Mouse (Mus musculus): ENCODE data around the gene Ppp1r12c. TPM values are rescaled to one million over a fixed set of nuclear protein-coding genes. Genes with fewer than 3 reads are reported as not detected.

Gene Ppp1r12c
- polyA plus RNA-seq, 2 experiments = 15.6 to 22.2 TPM

DNA sequence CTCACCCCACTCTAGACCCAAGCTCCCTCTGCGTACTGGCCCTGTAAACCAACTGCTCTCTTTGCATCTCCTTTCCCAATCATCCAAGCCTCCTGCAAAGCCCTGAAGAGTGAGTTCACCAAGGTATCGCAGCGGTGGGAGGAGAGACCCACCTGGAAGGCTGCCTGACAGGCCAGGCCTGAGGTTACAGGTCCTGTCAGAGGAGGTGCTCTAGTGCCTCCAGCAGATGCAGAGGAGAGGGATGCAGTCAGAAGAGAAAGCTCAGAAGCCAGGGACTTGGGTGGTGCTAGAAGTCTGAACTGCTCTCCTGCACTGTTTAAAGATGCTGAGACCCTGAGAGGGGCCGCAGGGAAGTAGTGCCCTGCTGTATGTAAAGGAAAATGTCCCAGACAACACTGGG, 2.4 kb downstream of the Ppp1r12c start:
- ATAC-seq (ENCODE audit: insufficient read depth) (no peak), DNase-seq (ENCODE audit: low read depth in 3 of 3, low spot score in 3 of 3) (no peak)
- Histone ChIP-seq H3K36me3 (replicated peaks; ENCODE audit: control insufficient read depth, insufficient read depth, low read depth) (peaks cover 8% of the 10 kb centered on the region), H3K9ac (replicated peaks) (no peak overlapping the region), H3K9me3 (ENCODE audit: control insufficient read depth, low read length) (no peaks in the 10 kb centered on the region), H3K4me2 (ENCODE audit: low read depth) (peak overlapping the region; percentile 88), H3K27ac (no peak overlapping the region), H3K4me3 (ENCODE audit: insufficient read depth in 1 of 2, low read depth in 2 of 2, low read length in 2 of 2) (peak overlapping the region in 1 of 2 experiments; percentile 12; a peak in 1 of 4 replicates), H3K4me1 (replicated peaks; ENCODE audit: control insufficient read depth in 2 of 2, insufficient read depth in 2 of 2, low read length in 1 of 2) (peaks cover 19 to 31% of the 10 kb centered on the region in 2 experiments), H3K27me3 (ENCODE audit: control insufficient read depth, insufficient read depth, low read length) (no peaks in the 10 kb centered on the region)
- TF ChIP-seq CTCF (IDR thresholded peaks at IDR 0.05; ENCODE audit: low read depth) = no peak
- TF ChIP-seq EP300 (IDR thresholded peaks at IDR 0.05; ENCODE audit: low read depth) = no peak
- WGBS (ENCODE audit: insufficient replicate concordance) = 76% methylated on average over 4 of the region's 4 CpGs

DNA sequence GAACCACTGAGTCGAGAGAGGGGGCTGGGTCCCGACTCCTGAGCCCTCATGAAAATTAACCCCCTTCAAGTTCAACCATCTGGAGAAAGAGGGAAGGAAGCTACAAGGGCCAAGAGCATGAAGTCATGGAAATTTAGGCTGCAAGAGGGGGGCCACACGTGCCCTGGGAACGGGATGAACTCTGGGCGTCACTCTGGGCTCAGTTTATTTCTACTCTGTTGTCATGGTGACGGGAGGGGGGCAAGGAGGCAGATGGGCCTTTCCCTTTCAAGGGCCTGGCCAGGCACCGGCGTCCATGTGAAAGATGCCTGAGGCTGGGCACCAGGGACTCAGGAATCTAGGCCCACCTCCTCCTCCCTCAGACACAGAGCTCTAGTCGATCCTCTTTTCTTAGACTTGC, 3.2 kb downstream of the Ppp1r12c start:
- Histone ChIP-seq H3K27ac (no peak overlapping the region), H3K9me3 (ENCODE audit: control insufficient read depth, low read length) (no peaks in the 10 kb centered on the region), H3K4me1 (replicated peaks; ENCODE audit: control insufficient read depth in 2 of 2, insufficient read depth in 2 of 2, low read length in 1 of 2) (peaks cover 22 to 32% of the 10 kb centered on the region in 2 experiments), H3K36me3 (replicated peaks; ENCODE audit: control insufficient read depth, insufficient read depth, low read depth) (peaks cover 8% of the 10 kb centered on the region), H3K9ac (replicated peaks) (no peak overlapping the region), H3K4me2 (ENCODE audit: low read depth) (no peak overlapping the region; the same call in 1 of the 2 replicates), H3K4me3 (ENCODE audit: insufficient read depth in 1 of 2, low read depth in 2 of 2, low read length in 2 of 2) (no peak overlapping the region), H3K27me3 (ENCODE audit: control insufficient read depth, insufficient read depth, low read length) (no peaks in the 10 kb centered on the region)
- 53% methylated on average over 9 of the region's 9 CpGs for WGBS (ENCODE audit: insufficient replicate concordance)
- DNase-seq (ENCODE audit: low read depth in 3 of 3, low spot score in 3 of 3) (no peak), ATAC-seq (ENCODE audit: insufficient read depth) (no peak)
- TF ChIP-seq EP300 (IDR thresholded peaks at IDR 0.05; ENCODE audit: low read depth) (no peak), CTCF (IDR thresholded peaks at IDR 0.05; ENCODE audit: low read depth) (no peak)

DNA sequence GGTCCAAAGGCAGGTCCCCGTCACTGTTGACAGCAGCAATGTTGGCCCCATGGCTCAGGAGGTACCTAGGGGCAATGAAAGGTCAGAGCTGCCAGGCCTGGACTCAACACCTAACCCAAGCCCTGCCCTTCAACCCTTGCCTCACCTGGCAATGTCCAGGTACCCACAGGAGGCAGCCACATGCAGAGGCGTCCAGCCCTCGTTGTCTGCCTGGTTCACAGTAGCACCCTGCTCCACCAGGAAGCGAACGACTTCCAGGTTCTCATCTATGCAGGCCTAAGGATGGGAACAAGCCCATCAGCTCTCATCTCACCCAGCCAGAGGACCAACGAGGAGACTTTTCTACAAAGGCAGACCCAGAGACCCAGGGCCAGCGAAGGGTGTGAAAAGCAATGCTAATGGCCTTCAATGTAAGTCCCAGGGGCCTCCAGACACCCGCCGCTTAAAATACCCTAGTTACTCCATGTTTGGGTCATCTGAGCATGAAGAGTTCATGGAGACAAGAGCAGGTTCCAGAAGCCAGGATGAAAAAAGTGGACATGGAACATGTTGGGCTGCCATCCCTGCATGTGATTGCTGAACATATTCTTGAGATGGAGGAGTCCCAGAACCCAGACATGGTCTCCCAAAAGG, 4.1 kb downstream of the Ppp1r12c start:
- no peak for TF ChIP-seq EP300 (IDR thresholded peaks at IDR 0.05; ENCODE audit: low read depth)
- no peak for TF ChIP-seq CTCF (IDR thresholded peaks at IDR 0.05; ENCODE audit: low read depth)
- 83% methylated on average over 9 of the region's 9 CpGs for WGBS (ENCODE audit: insufficient replicate concordance)
- H3K4me2 ChIP-seq (ENCODE audit: low read depth) = no peak overlapping the region

DNA sequence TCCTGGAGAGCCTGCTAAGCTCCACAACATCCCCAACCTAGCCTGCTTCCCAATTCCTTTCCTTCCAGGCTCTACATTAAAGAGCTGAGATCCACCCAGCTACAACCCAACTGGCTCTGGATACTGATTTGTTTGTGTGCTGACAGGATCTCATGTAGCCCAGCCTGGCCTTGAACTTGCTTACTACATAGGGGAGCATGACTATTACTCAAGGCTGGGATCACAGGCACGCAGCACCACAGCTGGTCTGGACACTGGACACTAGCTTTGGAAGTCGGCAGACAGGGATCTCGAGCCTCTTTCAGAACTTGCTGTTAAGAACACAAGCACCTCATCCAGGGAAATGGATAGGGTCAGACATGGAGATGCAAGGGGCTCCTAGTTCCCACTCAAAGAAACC, 5.0 kb downstream of the Ppp1r12c start:
- Histone ChIP-seq H3K9me3 (ENCODE audit: control insufficient read depth, low read length) (no peaks in the 10 kb centered on the region), H3K4me3 (ENCODE audit: insufficient read depth in 1 of 2, low read depth in 2 of 2, low read length in 2 of 2) (no peak overlapping the region), H3K9ac (replicated peaks) (no peak overlapping the region), H3K4me2 (ENCODE audit: low read depth) (no peak overlapping the region), H3K36me3 (replicated peaks; ENCODE audit: control insufficient read depth, insufficient read depth, low read depth) (peaks cover 13% of the 10 kb centered on the region), H3K27me3 (ENCODE audit: control insufficient read depth, insufficient read depth, low read length) (no peaks in the 10 kb centered on the region), H3K27ac (no peak overlapping the region), H3K4me1 (replicated peaks; ENCODE audit: control insufficient read depth in 2 of 2, insufficient read depth in 2 of 2, low read length in 1 of 2) (peaks cover 17 to 39% of the 10 kb centered on the region in 2 experiments)
- 63% methylated on average over 3 of the region's 3 CpGs for WGBS (ENCODE audit: insufficient replicate concordance)
- TF ChIP-seq EP300 (IDR thresholded peaks at IDR 0.05; ENCODE audit: low read depth) (no peak), CTCF (IDR thresholded peaks at IDR 0.05; ENCODE audit: low read depth) (no peak)
- ATAC-seq (ENCODE audit: insufficient read depth) (no peak), DNase-seq (ENCODE audit: low read depth in 3 of 3, low spot score in 3 of 3) (no peak)

More for the DNA sequence above, 4.1 kb downstream of the Ppp1r12c start:
- Histone ChIP-seq H3K4me1 (replicated peaks; ENCODE audit: control insufficient read depth in 2 of 2, insufficient read depth in 2 of 2, low read length in 1 of 2) (peaks cover 17 to 35% of the 10 kb centered on the region in 2 experiments), H3K9ac (replicated peaks) (no peak overlapping the region), H3K27ac (no peak overlapping the region), H3K36me3 (replicated peaks; ENCODE audit: control insufficient read depth, insufficient read depth, low read depth) (peaks cover 8% of the 10 kb centered on the region), H3K4me3 (ENCODE audit: insufficient read depth in 1 of 2, low read depth in 2 of 2, low read length in 2 of 2) (no peak overlapping the region), H3K27me3 (ENCODE audit: control insufficient read depth, insufficient read depth, low read length) (no peaks in the 10 kb centered on the region), H3K9me3 (ENCODE audit: control insufficient read depth, low read length) (no peaks in the 10 kb centered on the region)
- ATAC-seq (ENCODE audit: insufficient read depth) = no peak
- no peak for DNase-seq (ENCODE audit: low read depth in 3 of 3, low spot score in 3 of 3)

DNA sequence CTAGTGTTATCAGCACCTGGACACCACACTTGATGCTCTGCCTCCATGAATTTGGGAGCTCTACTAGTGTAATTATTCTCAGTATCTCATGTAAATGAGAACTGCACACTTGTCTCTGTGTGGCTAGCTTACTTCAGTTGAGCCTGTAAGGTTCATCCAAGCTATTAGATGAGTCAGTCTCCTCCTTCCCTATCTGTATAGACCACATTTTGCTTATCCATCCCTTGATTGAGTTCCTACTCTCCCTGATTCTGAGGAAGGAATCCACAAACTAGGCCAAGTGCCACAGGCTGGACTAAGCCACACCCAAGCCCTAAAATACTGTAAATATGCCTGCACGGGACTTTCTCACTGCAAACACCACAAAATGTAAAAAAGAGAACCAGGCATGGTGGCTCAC, 7.5 kb downstream of the Ppp1r12c start:
- Histone ChIP-seq H3K9ac (replicated peaks) (no peak overlapping the region), H3K36me3 (replicated peaks; ENCODE audit: control insufficient read depth, insufficient read depth, low read depth) (peaks cover 20% of the 10 kb centered on the region), H3K9me3 (ENCODE audit: control insufficient read depth, low read length) (no peaks in the 10 kb centered on the region), H3K4me2 (ENCODE audit: low read depth) (no peak overlapping the region), H3K4me3 (ENCODE audit: insufficient read depth in 1 of 2, low read depth in 2 of 2, low read length in 2 of 2) (no peak overlapping the region), H3K4me1 (replicated peaks; ENCODE audit: control insufficient read depth in 2 of 2, insufficient read depth in 2 of 2, low read length in 1 of 2) (peaks cover 13 to 36% of the 10 kb centered on the region in 2 experiments), H3K27me3 (ENCODE audit: control insufficient read depth, insufficient read depth, low read length) (no peaks in the 10 kb centered on the region), H3K27ac (no peak overlapping the region)
- TF ChIP-seq CTCF (IDR thresholded peaks at IDR 0.05; ENCODE audit: low read depth) = no peak
- TF ChIP-seq EP300 (IDR thresholded peaks at IDR 0.05; ENCODE audit: low read depth) = no peak
- no peak for DNase-seq (ENCODE audit: low read depth in 3 of 3, low spot score in 3 of 3)
- peak; percentile 59 for ATAC-seq (ENCODE audit: insufficient read depth)
- 22% methylated on average over 1 of the region's 1 CpGs for WGBS (ENCODE audit: insufficient replicate concordance)
